Mouse (Mus musculus) T-helper 17 cell (primary cell): ENCODE data around the gene Pank2.

ENCODE experiments used
- in situ Hi-C, 2 experiments: fragments of 300-600 bp; cut with MboI, MseI; formaldehyde crosslinking; loops; 1 replicate in 1 of 2; 2 replicates in 1 of 2; pipeline ENCODE4 v1.15.1; 2025; ENCODE audit warnings: high pct_unique_total_duplicates in 2 of 2

Pank2 gene

DNA sequence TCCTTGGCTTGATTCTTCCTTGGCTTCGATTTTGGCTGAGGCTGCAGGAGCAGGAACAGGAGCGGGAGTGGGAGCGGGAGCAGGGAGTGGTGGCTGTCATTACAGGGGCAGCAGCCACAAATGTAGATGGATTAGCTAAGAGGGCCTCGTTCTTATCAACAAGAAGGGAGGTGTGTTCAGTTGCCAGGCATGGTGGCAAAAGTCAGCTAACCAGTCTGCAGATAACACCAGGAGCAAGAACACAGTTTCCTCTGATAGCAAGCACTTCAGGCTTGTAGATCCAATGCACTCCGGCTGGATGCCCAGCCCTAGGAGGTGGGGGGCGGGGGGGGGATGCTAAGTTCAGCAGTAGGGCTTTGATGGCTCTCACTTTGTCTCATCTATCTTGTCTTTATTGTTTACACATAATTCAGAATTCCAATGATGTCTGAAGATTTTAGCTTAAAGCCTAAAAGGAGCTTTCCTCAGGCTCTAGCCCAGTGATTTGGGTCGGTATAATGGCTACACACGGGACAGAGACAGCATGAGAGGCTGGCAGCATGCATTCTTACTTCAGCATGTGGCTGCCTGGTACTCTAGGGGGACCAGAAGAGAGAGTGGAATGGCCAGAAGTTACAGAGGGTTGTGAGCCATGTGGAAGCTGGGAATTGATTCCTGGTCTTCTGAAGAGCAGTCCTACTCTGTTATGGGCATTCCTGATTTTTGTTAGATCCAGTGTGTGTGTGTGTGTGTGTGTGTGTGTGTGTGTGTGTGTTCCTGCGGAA is 1.6 kb upstream of the Pank2 start:
- in situ Hi-C loops: no loop called here

- in situ Hi-C loops: no loop called here
Measured at GRCm38 (mm10) chr2:131261481-131262212, 648 bp upstream of the Pank2 start.

DNA sequence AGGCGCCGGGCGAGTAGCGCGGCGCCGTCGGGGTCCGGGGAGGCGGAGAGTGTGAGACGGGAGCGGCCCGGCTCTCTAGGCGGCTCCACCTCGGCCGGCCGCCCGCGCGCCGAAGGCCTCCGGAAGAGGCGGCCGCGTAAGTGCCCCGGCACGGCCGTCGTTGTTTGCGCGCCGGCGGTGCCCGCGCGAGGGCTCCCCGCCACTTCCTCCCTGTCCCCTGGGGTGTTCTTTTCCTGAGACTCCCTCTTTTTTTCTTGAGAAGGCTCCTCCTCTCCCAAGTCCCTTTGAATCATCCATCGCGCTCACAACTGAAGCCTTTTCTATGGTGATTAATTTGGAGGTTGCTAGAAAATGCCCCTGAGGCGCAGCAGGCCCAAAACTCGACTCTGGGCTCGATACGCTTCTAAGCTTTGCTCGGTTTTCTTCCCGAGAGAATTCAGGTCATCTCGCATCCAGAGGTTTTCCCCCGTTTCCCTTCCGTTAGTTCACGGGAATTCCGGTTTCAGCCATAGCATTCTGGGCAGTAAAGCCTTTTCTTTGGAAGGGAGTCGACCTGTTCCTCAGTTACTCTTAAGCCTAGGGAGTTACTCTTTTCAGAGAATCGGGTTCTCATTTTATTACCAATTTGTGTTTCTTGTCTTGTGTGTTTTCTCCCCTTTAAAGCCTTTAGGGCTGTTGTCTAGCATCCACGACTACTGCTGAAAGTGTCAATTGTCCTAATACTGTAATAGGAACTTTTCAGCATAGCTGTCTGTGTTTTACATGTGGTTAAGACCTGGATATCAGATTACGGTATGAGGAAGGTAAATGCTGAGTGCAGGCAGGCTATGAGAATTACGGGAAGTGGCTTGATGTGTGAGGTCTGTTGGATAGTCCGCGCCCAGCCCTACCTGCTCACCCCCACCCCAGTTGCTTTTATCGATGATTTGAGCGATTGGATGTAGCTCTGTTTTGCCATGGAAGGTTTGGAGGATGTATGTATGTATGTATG is 680 bp downstream of the Pank2 start:
- in situ Hi-C loops: no loop called here

GRCm38 (mm10) chr2:131264027-131264426 is 1.7 kb downstream of the Pank2 start:
- in situ Hi-C loops: no loop called here

DNA sequence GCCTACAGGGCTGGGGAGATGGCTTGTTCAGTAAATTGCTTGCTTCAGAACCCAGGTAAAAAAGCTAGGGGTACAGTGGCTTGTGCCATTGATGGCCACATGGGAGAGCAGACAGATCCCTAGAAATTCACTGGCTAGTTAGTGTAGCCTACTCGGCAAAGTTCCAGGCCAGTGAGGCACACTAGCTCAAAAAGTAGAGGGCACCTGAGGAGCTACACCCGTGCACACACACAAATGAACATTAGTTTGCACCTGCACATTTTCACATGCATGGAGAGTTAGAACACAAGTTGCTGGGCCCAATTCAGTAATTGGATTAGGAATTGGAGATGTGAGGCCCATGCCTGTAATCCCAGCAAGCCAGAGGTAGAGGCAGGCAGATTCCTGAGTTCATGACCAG is 2.8 kb downstream of the Pank2 start:
- in situ Hi-C loops: no loop called here

DNA sequence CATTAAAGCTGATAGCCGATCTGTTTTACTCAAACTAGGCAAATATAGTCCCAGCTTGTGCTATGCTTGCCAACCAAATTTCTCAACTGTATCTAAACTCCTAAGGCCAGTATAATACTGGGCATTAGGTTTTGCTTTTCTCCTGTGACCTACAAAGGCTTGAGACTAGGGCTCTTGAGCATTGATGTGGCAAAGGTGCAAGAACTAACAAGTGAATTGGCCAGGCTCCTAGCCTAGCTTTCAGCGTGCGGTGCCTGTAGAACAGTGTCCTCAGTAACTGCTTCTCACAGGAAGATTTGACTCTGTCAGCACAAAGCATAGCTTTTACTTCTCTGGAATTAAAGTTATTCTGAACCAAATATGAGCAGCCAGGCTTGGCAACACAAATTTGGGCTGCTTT is 13.2 kb downstream of the Pank2 start:
- in situ Hi-C loops: no loop called here

GRCm38 (mm10) chr2:131276722-131277121 is 14.4 kb downstream of the Pank2 start:
- in situ Hi-C loops: no loop called here

DNA sequence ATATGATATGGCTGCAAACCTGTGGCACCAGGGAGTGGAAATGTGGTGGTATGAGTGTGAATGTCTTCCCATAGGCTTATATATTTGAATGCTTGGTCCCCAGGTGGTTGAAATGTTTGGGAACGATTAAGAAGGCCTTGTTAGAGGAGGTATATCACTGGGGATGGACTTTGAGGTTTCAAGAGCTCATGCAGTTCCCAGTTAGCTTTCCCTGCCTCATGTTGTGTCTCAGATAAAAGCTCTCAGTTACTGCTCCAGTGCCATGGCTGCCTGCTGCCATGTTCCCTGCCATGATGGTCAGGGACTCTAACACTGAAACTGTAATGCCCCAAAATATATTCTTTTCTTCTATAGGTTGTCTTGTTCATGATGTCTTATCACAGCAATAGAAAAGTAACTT is 19.3 kb downstream of the Pank2 start:
- in situ Hi-C loops: no loop called here

- in situ Hi-C loops: no loop called here
Measured at GRCm38 (mm10) chr2:131286276-131286675, 24.0 kb downstream of the Pank2 start.

DNA sequence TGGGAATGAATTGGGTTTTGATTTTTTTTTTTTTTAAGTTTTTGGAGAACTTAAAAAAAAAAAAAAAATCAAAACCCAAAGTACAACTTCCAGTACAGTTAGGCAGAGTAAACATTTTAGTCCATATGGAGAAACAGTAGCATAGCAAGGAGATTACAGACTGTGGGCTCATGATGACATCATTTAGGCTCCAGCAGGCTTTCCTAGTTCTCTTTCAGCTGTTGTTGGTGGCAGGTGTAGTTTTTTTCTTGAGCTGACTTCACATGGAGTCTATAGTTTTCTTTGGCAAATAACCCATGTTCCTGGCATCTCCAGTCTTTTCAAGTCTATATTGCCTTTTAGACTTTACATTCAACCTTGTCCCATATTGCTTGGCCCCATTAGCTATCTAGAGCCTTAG is 28.4 kb downstream of the Pank2 start:
- in situ Hi-C loops: loop anchor here in 1 of 2 experiments (10.0 kb wide), 1 partner anchor 1126 kb away; no protein-coding TSS in a partner anchor

- in situ Hi-C loops: loop anchor here in 1 of 2 experiments (10.0 kb wide), 1 partner anchor 1132 kb away; no protein-coding TSS in a partner anchor
Measured at GRCm38 (mm10) chr2:131296746-131297261, 34.5 kb downstream of the Pank2 start.

DNA sequence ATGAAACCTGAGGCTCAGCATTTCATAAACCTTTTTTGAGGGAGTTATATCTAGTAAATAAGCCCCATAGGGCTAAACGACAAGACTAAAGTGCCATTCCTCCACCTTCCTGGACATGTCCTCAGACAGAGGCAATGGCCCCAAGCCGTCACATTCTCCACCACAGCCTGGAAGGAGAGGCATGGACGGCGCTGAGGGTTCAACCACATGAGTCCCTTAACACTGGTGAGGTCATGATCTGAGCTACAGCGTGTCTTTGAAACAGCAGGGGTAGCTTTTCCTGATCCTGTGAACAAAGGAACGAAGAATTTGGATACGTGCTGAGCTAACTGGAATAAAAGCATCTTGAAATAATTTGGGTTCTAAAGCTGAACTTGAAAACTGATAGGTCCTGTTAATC is 36.4 kb downstream of the Pank2 start:
- in situ Hi-C loops: loop anchor here in 1 of 2 experiments (10.0 kb wide), 1 partner anchor 1134 kb away; no protein-coding TSS in a partner anchor

- in situ Hi-C loops: loop anchor here in 1 of 2 experiments (5.0 to 10.0 kb wide), 2 partner anchors 112 to 204 kb away; no protein-coding TSS in a partner anchor
Measured at GRCm38 (mm10) chr2:131300485-131300884, 38.2 kb downstream of the Pank2 start.

DNA sequence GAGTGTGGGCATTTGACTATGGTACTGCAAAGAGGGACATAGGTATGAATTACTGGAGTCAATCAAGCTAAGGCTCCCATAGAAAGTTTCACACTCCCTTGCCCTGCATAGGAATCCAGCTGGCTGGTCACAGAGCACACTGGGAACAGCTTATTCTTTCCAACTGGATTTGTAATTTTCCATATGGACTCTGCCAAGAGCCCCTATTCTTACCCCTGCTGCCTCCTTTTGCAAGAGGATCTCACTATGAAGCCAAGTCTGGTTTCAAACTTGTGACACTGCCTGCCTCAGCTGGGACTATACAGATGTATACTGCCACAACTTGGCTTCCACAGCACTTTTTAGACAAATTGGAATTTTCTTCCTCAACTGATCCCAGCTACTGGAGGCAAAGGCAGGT is 39.3 kb downstream of the Pank2 start:
- in situ Hi-C loops: loop anchor here in 1 of 2 experiments (5.0 to 10.0 kb wide), 2 partner anchors 111 to 203 kb away; no protein-coding TSS in a partner anchor

DNA sequence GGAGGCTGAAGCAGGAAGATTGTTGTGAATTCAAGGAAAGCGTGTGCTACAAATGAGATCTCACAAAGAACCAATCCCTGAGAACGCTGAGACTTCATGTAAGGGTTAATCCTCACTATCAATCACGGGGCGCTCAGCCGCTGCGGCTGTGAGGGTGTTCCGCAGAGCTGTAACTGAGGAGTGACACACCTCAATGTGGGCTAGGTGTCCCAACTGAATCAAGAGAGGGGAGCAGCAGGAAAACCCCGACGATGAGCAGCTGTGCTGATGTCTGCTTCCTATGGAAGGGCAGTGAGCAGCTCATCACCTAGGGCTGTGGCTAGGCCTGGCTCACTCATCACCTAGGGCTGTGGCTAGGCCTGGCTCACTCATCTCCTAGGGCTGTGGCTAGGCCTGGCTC is 42.2 kb downstream of the Pank2 start:
- in situ Hi-C loops: loop anchor here in 1 of 2 experiments (5.0 to 10.0 kb wide), 2 partner anchors 108 to 200 kb away; no protein-coding TSS in a partner anchor

DNA sequence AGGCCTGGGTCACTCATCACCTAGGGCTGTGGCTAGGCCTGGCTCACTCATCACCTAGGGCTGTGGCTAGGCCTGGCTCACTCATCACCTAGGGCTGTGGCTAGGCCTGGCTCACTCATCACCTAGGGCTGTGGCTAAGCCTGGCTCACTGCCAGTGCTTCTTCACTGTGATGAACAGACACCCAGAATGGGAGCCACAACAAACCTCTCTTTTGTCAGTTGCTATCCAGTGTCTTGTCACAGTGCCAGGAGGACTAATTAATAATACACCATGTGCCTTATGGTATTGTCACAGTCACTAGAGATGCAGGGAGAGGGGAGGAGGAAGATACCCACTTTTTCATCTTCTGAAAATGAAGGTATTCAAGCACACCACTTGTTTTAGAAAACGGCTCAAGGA is 42.9 kb downstream of the Pank2 start:
- in situ Hi-C loops: loop anchor here in 1 of 2 experiments (10.0 kb wide), 1 partner anchor 200 kb away; no protein-coding TSS in a partner anchor

GRCm38 (mm10) chr2:131307391-131307790 is 45.1 kb downstream of the Pank2 start:
- in situ Hi-C loops: loop anchor here in 1 of 2 experiments (10.0 kb wide), 1 partner anchor 197 kb away; no protein-coding TSS in a partner anchor

DNA sequence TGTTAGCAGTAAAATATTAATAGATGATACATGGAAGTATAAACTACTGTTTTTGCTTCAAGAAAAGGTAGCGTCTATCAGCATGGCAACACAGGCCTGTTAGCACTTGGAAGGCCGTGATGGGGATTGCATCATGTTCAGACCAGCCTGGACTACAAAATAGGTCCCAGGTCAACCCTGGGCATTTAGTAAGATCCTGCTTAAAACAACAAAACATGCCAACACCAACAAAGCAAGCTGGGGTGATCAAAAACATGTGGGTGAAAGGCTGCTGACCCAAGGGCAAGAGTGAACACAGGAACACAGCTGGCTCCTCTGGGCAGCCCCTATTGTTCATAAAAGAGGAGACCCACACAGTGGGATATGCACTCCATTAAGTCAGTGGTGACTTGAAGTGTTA is 45.5 kb downstream of the Pank2 start:
- in situ Hi-C loops: loop anchor here in 1 of 2 experiments (10.0 kb wide), 1 partner anchor 197 kb away; no protein-coding TSS in a partner anchor

- in situ Hi-C loops: loop anchor here in 1 of 2 experiments (10.0 kb wide), 1 partner anchor 196 kb away; no protein-coding TSS in a partner anchor
Measured at GRCm38 (mm10) chr2:131309296-131309695, 47.0 kb downstream of the Pank2 start.

GRCm38 (mm10) chr2:131316167-131316566 is 53.9 kb downstream of the Pank2 start:
- in situ Hi-C loops: loop anchor here in 1 of 2 experiments (5.0 to 10.0 kb wide), 2 partner anchors 36 to 479 kb away; partner anchors contain the start of gene Rnf24
